Mouse (Mus musculus) G1E (cell line): Measurements from ENCODE around the gene Fam19a3.

Experiments
- CTCF ChIP-seq: IDR thresholded peaks from 2 replicates; pipeline ENCODE4 v1.5.1; 2012; ENCODE audit warnings: low read depth, low read length, inconsistent platforms, mixed read lengths
- GATA2 ChIP-seq: IDR thresholded peaks from 2 replicates; pipeline ENCODE4 v1.6.1; 2012; ENCODE audit warnings: low read depth, low read length, inconsistent platforms, borderline replicate concordance
- POLR2AphosphoS5 ChIP-seq: IDR thresholded peaks from 2 replicates; pipeline ENCODE4 v1.6.1; 2012; ENCODE audit warnings: low read depth, low read length, inconsistent platforms; ENCODE audit not compliant: insufficient replicate concordance
- TAL1 ChIP-seq: conservative IDR thresholded peaks from 2 replicates; pipeline ENCODE4 v1.6.1; 2012; ENCODE audit warnings: low read depth, low read length, inconsistent platforms, mixed read lengths

DNA sequence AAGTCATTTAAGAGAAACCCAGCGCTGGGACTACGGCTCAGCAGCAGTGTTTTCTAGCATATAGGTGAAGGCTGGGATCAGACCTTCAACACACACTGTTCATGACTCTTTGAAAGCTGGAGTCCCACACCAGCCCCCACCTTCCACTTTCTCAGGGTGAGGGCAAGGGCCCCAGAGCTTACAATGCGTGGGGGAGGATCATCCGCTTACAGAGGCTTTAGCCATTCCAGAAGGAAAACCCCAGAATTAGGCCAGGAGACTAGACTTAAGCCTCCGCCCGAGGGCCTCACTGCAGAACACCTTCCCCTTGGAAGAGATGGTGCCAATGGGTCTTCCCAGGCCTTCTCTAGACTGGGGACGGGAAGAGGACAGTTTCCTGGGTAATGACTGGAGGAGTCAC is 8.3 kb downstream of the Fam19a3 start:
- TF ChIP-seq TAL1 (no peak), CTCF (no peak), POLR2AphosphoS5 (no peak), GATA2 (no peak)
